Mouse (Mus musculus) hindbrain, embryonic 11.5 days (tissue): Measurements from ENCODE around the gene Acot11. TPM values are rescaled to one million over a fixed set of nuclear protein-coding genes. Genes with fewer than 3 reads are reported as not detected.
"Not testable (repeated sequence)": the region's sequence is repeated elsewhere in the genome, so short reads cannot be mapped to it uniquely, and the experiment has no call there.

Source experiments
- ATAC-seq: fragments of 200-750 bp; cut with Nextera tagmentation; 2 replicates; pipeline ENCODE4 v1.8.0; 2017; ENCODE audit warnings: mild to moderate bottlenecking, moderate TSS enrichment, moderate library complexity; ENCODE audit not compliant: low FRiP score
- DNase-seq: peaks from one replicate; pipeline ENCODE4 v3.0.0-alpha.2; 2015; ENCODE audit warnings: low spot score
- H3K27ac ChIP-seq: fragments of 300-500 bp; sonication (generic); 2 replicates; pipeline ENCODE4 v1.5.1; 2014; ENCODE audit warnings: mild to moderate bottlenecking, low read depth, low read length
- H3K27me3 ChIP-seq: fragments of 300-500 bp; sonication (generic); 2 replicates; pipeline ENCODE4 v1.6.1; 2014; ENCODE audit warnings: mild to moderate bottlenecking, low read length, moderate library complexity, mixed read lengths; ENCODE audit not compliant: control insufficient read depth, insufficient read depth
- H3K36me3 ChIP-seq: fragments of 300-500 bp; sonication (generic); 2 replicates; pipeline ENCODE4 v1.6.1; 2014; ENCODE audit warnings: mild to moderate bottlenecking, low read length, moderate library complexity, mixed read lengths; ENCODE audit not compliant: control insufficient read depth, insufficient read depth
- H3K4me1 ChIP-seq: fragments of 300-500 bp; sonication (generic); replicated peaks from 2 replicates; pipeline ENCODE4 v1.6.1; 2014; ENCODE audit warnings: low read length, mixed read lengths; ENCODE audit not compliant: control insufficient read depth, insufficient read depth
- H3K4me2 ChIP-seq: fragments of 300-500 bp; sonication (generic); replicated peaks from 2 replicates; pipeline ENCODE4 v1.6.1; 2014; ENCODE audit warnings: mild to moderate bottlenecking, low read depth, low read length
- H3K4me3 ChIP-seq: fragments of 300-500 bp; sonication (generic); 2 replicates; pipeline ENCODE4 v1.5.1; 2014; ENCODE audit warnings: low read depth, low read length
- H3K9ac ChIP-seq: fragments of 300-500 bp; sonication (generic); 2 replicates; pipeline ENCODE4 v1.6.1; 2014; ENCODE audit warnings: low read depth, low read length
- H3K9me3 ChIP-seq: fragments of 300-500 bp; sonication (generic); 2 replicates; pipeline ENCODE4 v1.6.1; 2016; ENCODE audit warnings: low read length; ENCODE audit not compliant: control insufficient read depth
- WGBS: fragments of 180-500 bp; shearing (Covaris S2); extraction: QIAGEN DNeasy Blood & Tissue Kit; methylation state at CpG from one replicate; pipeline ENCODE4 v1.1.7; 2014; 5-methylcytosine and 5-hydroxymethylcytosine counted together
- polyA plus RNA-seq: library from polyadenylated mRNA; unstranded; fragments of >200 nt; fragmentation: Nextera tagmentation; extraction: Ambion mirVana; gene quantifications from 2 replicates; pipeline ENCODE4 v1.2.1, GENCODE M21; 2014

Gene Acot11
- polyA plus RNA-seq, 1 experiment from 2014 or later = 1.4 TPM

GRCm38 (mm10) chr4:106776998-106777397, 27.8 kb downstream of the Acot11 start:
- H3K4me2 ChIP-seq = no peak overlapping the region
- WGBS = 39% methylated on average over 3 of the region's 3 CpGs
- no peak overlapping the region for H3K4me3 ChIP-seq
- H3K9ac ChIP-seq = no peak overlapping the region
- ATAC-seq = peak; percentile 55
- no peaks in the 10 kb centered on the region for H3K9me3 ChIP-seq
- no peaks in the 10 kb centered on the region for H3K27me3 ChIP-seq
- no peaks in the 10 kb centered on the region for H3K36me3 ChIP-seq
- H3K27ac ChIP-seq = no peak overlapping the region
- DNase-seq = peak; percentile 74
- H3K4me1 ChIP-seq = peaks cover 19% of the 10 kb centered on the region

GRCm38 (mm10) chr4:106775767-106776166, 29.0 kb downstream of the Acot11 start:
- not testable (repeated sequence) for DNase-seq, H3K9me3 ChIP-seq, H3K9ac ChIP-seq, H3K4me3 ChIP-seq, ATAC-seq, H3K36me3 ChIP-seq, H3K27ac ChIP-seq, H3K27me3 ChIP-seq, H3K4me2 ChIP-seq
- H3K4me1 ChIP-seq = peaks cover 19% of the 10 kb centered on the region
- WGBS = 94% methylated on average over 6 of the region's 6 CpGs

GRCm38 (mm10) chr4:106772558-106772957, 32.2 kb downstream of the Acot11 start:
- Histone ChIP-seq H3K4me3 (no peak overlapping the region), H3K27me3 (no peaks in the 10 kb centered on the region), H3K9me3 (no peaks in the 10 kb centered on the region), H3K4me2 (no peak overlapping the region), H3K27ac (no peak overlapping the region), H3K36me3 (no peaks in the 10 kb centered on the region), H3K9ac (no peak overlapping the region), H3K4me1 (peaks cover 5% of the 10 kb centered on the region; the same call in 1 of the 2 replicates)
- WGBS = 83% methylated on average over 1 of the region's 1 CpGs
- no peak for DNase-seq
- ATAC-seq = no peak

- Histone ChIP-seq H3K9ac (no peak overlapping the region), H3K4me1 (no peaks in the 10 kb centered on the region), H3K4me2 (no peak overlapping the region), H3K27ac (no peak overlapping the region), H3K4me3 (no peak overlapping the region), H3K27me3 (no peaks in the 10 kb centered on the region), H3K9me3 (no peaks in the 10 kb centered on the region), H3K36me3 (no peaks in the 10 kb centered on the region)
- ATAC-seq = no peak
- no peak for DNase-seq
- WGBS = 71% methylated on average over 2 of the region's 2 CpGs
Measured at GRCm38 (mm10) chr4:106769306-106769705, 35.5 kb downstream of the Acot11 start.

GRCm38 (mm10) chr4:106764166-106764565, 40.6 kb downstream of the Acot11 start:
- H3K4me2 ChIP-seq = no peak overlapping the region
- WGBS = 71% methylated on average over 7 of the region's 7 CpGs
- ATAC-seq = no peak
- H3K27ac ChIP-seq = no peak overlapping the region
- peaks cover 3% of the 10 kb centered on the region for H3K4me1 ChIP-seq
- H3K27me3 ChIP-seq = no peaks in the 10 kb centered on the region
- H3K4me3 ChIP-seq = no peak overlapping the region
- no peaks in the 10 kb centered on the region for H3K9me3 ChIP-seq
- H3K9ac ChIP-seq = no peak overlapping the region
- H3K36me3 ChIP-seq = no peaks in the 10 kb centered on the region
- DNase-seq = no peak

GRCm38 (mm10) chr4:106751726-106752125, 53.1 kb downstream of the Acot11 start:
- H3K9me3 ChIP-seq = no peaks in the 10 kb centered on the region
- ATAC-seq = no peak
- H3K27me3 ChIP-seq = no peaks in the 10 kb centered on the region
- H3K27ac ChIP-seq = no peak overlapping the region
- no peak for DNase-seq
- no peak overlapping the region for H3K9ac ChIP-seq
- H3K4me2 ChIP-seq = no peak overlapping the region
- H3K4me1 ChIP-seq = 0 out of 2 replicates have a peak, but pooled peaks cover 2% of the 10 kb centered on the region
- H3K36me3 ChIP-seq = no peaks in the 10 kb centered on the region
- WGBS = 92% methylated on average over 6 of the region's 6 CpGs
- no peak overlapping the region for H3K4me3 ChIP-seq

GRCm38 (mm10) chr4:106749699-106750098, 55.1 kb downstream of the Acot11 start:
- Histone ChIP-seq H3K9ac (0 out of 2 replicates have a peak overlapping the region, but pooled peaks have one; percentile 1), H3K4me1 (0 out of 2 replicates have a peak, but pooled peaks cover 2% of the 10 kb centered on the region)

GRCm38 (mm10) chr4:106747001-106747580, 57.7 kb downstream of the Acot11 start:
- WGBS = 71% methylated on average over 1 of the region's 1 CpGs
- no peak for ATAC-seq

More at GRCm38 (mm10) chr4:106749699-106750098, 55.1 kb downstream of the Acot11 start:
- Histone ChIP-seq H3K27ac (no peak overlapping the region), H3K4me3 (peak overlapping the region; percentile 8; the same call in 1 of the 2 replicates), H3K27me3 (no peaks in the 10 kb centered on the region), H3K36me3 (no peaks in the 10 kb centered on the region), H3K9me3 (no peaks in the 10 kb centered on the region), H3K4me2 (peak overlapping the region; percentile 21; the same call in 1 of the 2 replicates)
- ATAC-seq = peak; percentile 83
- DNase-seq = peak; percentile 83
- 7% methylated on average over 7 of the region's 7 CpGs for WGBS

GRCm38 (mm10) chr4:106745862-106746261, 58.9 kb downstream of the Acot11 start:
- WGBS = 82% methylated on average over 7 of the region's 7 CpGs
- no peak for ATAC-seq

More at GRCm38 (mm10) chr4:106747001-106747580, 57.7 kb downstream of the Acot11 start:
- Histone ChIP-seq H3K9me3 (no peaks in the 10 kb centered on the region), H3K4me3 (no peak overlapping the region), H3K4me2 (no peak overlapping the region), H3K27me3 (no peaks in the 10 kb centered on the region), H3K4me1 (0 out of 2 replicates have a peak, but pooled peaks cover 2% of the 10 kb centered on the region), H3K9ac (no peak overlapping the region), H3K27ac (no peak overlapping the region), H3K36me3 (no peaks in the 10 kb centered on the region)
- DNase-seq = no peak

More at GRCm38 (mm10) chr4:106745862-106746261, 58.9 kb downstream of the Acot11 start:
- no peak overlapping the region for H3K4me3 ChIP-seq
- no peak overlapping the region for H3K27ac ChIP-seq
- H3K27me3 ChIP-seq = no peaks in the 10 kb centered on the region
- H3K36me3 ChIP-seq = no peaks in the 10 kb centered on the region
- H3K4me2 ChIP-seq = no peak overlapping the region
- no peaks in the 10 kb centered on the region for H3K9me3 ChIP-seq
- 0 out of 2 replicates have a peak, but pooled peaks cover 2% of the 10 kb centered on the region for H3K4me1 ChIP-seq
- DNase-seq = no peak
- H3K9ac ChIP-seq = no peak overlapping the region
